Mouse (Mus musculus): ENCODE measurements around the gene Ring1. TPM values are rescaled to one million over a fixed set of nuclear protein-coding genes. Genes with fewer than 3 reads are reported as not detected.
A peak's percentile ranks its signal among the peaks of the same experiment; 100 is the strongest.

Gene Ring1
- 12.3 and 13.6 TPM in 2 replicates for polyA plus RNA-seq (2015; fragmentation: Nextera tagmentation; extraction: Ambion mirVana)

DNA sequence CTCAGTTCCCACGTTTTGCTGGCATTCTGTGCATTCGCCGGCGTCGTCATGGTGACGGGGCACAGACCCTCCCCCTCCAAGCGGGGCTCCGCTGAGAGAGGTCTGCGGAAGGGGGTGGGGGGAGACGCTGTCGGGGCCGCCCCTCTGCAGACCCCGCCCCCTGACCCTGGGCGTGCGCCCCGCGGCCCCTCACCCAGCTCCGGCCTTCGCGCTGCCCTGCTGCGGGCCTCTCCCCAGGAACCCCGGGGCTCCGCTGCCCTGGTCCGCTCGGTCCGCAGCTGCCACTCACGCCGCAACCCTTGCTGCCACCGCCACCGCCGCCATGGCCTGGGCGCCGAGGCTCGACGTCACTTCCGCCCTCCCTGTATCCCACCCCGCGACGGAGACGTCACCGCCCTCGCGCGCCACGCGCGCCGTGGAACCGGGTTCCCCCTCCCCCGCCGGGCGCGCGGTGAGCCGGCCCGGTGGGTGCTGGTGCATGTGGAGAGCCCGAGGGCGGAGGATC lies at the start of gene Ring1:
TSS of gene Ring1 (minus strand) at position 364 of the 505 bp plus-strand sequence.

GRCm38 (mm10) chr17:34038878-34039561 lies 14.5 kb upstream of the Ring1 start, which contains the start of gene Col11a2:
Gene Col11a2, plus strand, starts transcription at chr17:34039437.

DNA sequence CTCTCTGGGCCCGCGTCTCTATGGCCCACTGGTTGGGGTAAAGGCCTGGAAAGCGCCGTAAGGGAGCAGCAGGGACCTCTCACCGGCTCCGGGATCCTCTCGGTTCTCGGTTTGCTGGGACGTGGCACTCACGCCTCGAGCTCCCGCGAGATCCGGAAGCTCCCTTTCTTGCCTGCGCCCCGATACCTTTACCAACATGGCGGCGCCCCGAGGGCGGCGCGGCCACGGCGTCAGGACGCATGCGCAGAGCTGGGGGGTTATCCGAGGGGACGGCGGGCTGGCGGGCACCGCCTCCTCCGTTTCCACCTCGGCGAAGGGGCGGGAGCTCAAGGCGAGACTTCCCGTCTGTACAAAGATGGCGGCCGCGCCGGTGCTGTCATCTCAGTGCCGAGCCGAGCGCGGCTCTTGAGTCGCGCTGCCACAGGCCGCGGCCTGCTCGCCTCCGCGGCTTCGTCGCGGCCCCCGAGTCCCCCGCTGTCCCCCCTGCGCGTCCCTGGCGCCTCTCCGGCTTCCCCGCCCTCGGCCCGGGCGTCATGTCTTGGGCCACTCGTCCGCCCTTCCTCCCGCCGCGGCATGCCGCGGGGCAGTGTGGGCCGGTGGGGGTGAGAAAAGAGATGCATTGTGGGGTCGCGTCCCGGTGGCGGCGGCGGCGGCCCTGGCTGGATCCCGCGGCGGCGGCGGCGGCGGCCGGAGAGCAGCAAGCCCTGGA lies 7.1 kb upstream of the Ring1 start, which contains the start of the genes Slc39a7 and Rxrb:
TSS of gene Slc39a7 (minus strand) at position 218 of the 709 bp plus-strand sequence.
TSS of gene Rxrb (plus strand) at position 348 of the 709 bp plus-strand sequence.

GRCm38 (mm10) chr17:34027656-34028223 lies 3.3 kb upstream of the Ring1 start, which contains the start of gene H2-Ke6:
Gene H2-Ke6, minus strand, starts transcription at chr17:34028060.

DNA sequence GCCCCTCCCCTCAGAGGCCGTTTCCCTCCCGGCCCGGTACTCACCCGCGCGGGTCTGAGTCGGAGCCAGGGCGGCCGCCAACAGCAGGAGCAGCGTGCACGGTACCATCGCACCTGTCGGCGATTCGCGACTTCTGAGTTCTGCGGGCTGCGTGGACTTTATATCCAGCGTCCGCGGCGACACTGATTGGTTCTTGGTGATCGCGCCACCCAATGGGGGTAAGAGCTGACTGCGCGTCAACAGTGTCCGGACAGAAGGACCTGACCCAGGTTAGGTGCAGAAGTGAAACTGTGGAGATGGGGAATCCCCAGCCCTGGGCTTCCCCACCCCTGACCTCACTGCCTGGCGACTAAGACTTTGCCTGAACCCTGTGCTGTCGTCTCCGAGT lies 24.3 kb downstream of the Ring1 start, which contains the start of gene H2-K1:
TSS of gene H2-K1 (minus strand) at position 198 of the 388 bp plus-strand sequence.

MicroRNA genes within 50 kb of the gene (microRNA counts, 519-probe panel; counts per million panel counts)
- 296 counts per million, percentile 58 among the panel's probes with 10 or more counts for microRNA mmu-miR-219

Small RNAs within 50 kb of the gene (microRNA-seq; reads per million reads assigned to microRNA genes)
- 0 to 0.21 reads per million in 2 experiments for gene Mir219a-1
- 0 reads per million in 2 experiments for gene Mir219c

Other genes with a start within 250 kb of the Ring1 start
- 76.0 and 98.6 TPM in 2 replicates for gene Angptl4, start 242.8 kb downstream of the Ring1 start, polyA plus RNA-seq (2015; fragmentation: Nextera tagmentation; extraction: Ambion mirVana)
- gene Kank3, start 214.2 kb downstream of the Ring1 start, polyA plus RNA-seq (2015; fragmentation: Nextera tagmentation; extraction: Ambion mirVana) = 29.3 and 30.3 TPM in 2 replicates
- gene Rps28, start 200.1 kb downstream of the Ring1 start, polyA plus RNA-seq (2015; fragmentation: Nextera tagmentation; extraction: Ambion mirVana) = 640 and 826 TPM in 2 replicates
- gene Ndufa7, start 200.1 kb downstream of the Ring1 start, polyA plus RNA-seq (2015; fragmentation: Nextera tagmentation; extraction: Ambion mirVana) = 501 and 563 TPM in 2 replicates
- gene Cd320, start 181.6 kb downstream of the Ring1 start, polyA plus RNA-seq (2015; fragmentation: Nextera tagmentation; extraction: Ambion mirVana) = 28.6 and 40.2 TPM in 2 replicates
- not detected in 2 replicates for gene Gm7029, start 150.8 kb downstream of the Ring1 start, polyA plus RNA-seq (2015; fragmentation: Nextera tagmentation; extraction: Ambion mirVana)
- gene Kifc1, start 134.0 kb downstream of the Ring1 start, polyA plus RNA-seq (2015; fragmentation: Nextera tagmentation; extraction: Ambion mirVana) = 1.4 and 2.0 TPM in 2 replicates
- 0.18 and 0.55 TPM in 2 replicates for gene Platr17, start 119.5 kb downstream of the Ring1 start, polyA plus RNA-seq (2015; fragmentation: Nextera tagmentation; extraction: Ambion mirVana)
- gene Daxx, start 115.3 kb downstream of the Ring1 start, polyA plus RNA-seq (2015; fragmentation: Nextera tagmentation; extraction: Ambion mirVana) = 22.3 and 22.6 TPM in 2 replicates
- 28.8 and 38.5 TPM in 2 replicates for gene Tapbp, start 108.8 kb downstream of the Ring1 start, polyA plus RNA-seq (2015; fragmentation: Nextera tagmentation; extraction: Ambion mirVana)
- gene Zbtb22, start 108.8 kb downstream of the Ring1 start, polyA plus RNA-seq (2015; fragmentation: Nextera tagmentation; extraction: Ambion mirVana) = 10.8 and 12.1 TPM in 2 replicates
- 20.9 and 22.0 TPM in 2 replicates for gene Rgl2, start 95.1 kb downstream of the Ring1 start, polyA plus RNA-seq (2015; fragmentation: Nextera tagmentation; extraction: Ambion mirVana)
- 91.1 and 107 TPM in 2 replicates for gene Pfdn6, start 84.3 kb downstream of the Ring1 start, polyA plus RNA-seq (2015; fragmentation: Nextera tagmentation; extraction: Ambion mirVana)
- 13.7 and 15.4 TPM in 2 replicates for gene Wdr46, start 84.0 kb downstream of the Ring1 start, polyA plus RNA-seq (2015; fragmentation: Nextera tagmentation; extraction: Ambion mirVana)
- gene B3galt4, start 73.2 kb downstream of the Ring1 start, polyA plus RNA-seq (2015; fragmentation: Nextera tagmentation; extraction: Ambion mirVana) = 5.6 and 7.0 TPM in 2 replicates
- gene Vps52, start 68.9 kb downstream of the Ring1 start, polyA plus RNA-seq (2015; fragmentation: Nextera tagmentation; extraction: Ambion mirVana) = 31.6 and 31.8 TPM in 2 replicates
- 1,060 and 1,200 TPM in 2 replicates for gene Rps18, start 68.7 kb downstream of the Ring1 start, polyA plus RNA-seq (2015; fragmentation: Nextera tagmentation; extraction: Ambion mirVana)
- gene H2-K1, start 24.3 kb downstream of the Ring1 start, polyA plus RNA-seq (2015; fragmentation: Nextera tagmentation; extraction: Ambion mirVana) = 49.2 and 107 TPM in 2 replicates
- 46.7 and 46.9 TPM in 2 replicates for gene H2-Ke6, start 3.4 kb upstream of the Ring1 start, polyA plus RNA-seq (2015; fragmentation: Nextera tagmentation; extraction: Ambion mirVana)
- gene Slc39a7, start 7.0 kb upstream of the Ring1 start, polyA plus RNA-seq (2015; fragmentation: Nextera tagmentation; extraction: Ambion mirVana) = 82.1 and 94.7 TPM in 2 replicates
- 31.9 and 33.4 TPM in 2 replicates for gene Rxrb, start 7.1 kb upstream of the Ring1 start, polyA plus RNA-seq (2015; fragmentation: Nextera tagmentation; extraction: Ambion mirVana)
- gene Col11a2, start 14.8 kb upstream of the Ring1 start, polyA plus RNA-seq (2015; fragmentation: Nextera tagmentation; extraction: Ambion mirVana) = 1.9 and 5.7 TPM in 2 replicates
- gene H2-Oa, start 67.7 kb upstream of the Ring1 start, polyA plus RNA-seq (2015; fragmentation: Nextera tagmentation; extraction: Ambion mirVana) = 0.27 and 0.35 TPM in 2 replicates
- gene H2-DMa, start 94.9 kb upstream of the Ring1 start, polyA plus RNA-seq (2015; fragmentation: Nextera tagmentation; extraction: Ambion mirVana) = 10.7 and 10.8 TPM in 2 replicates
- 42.6 and 45.7 TPM in 2 replicates for gene Brd2, start 98.0 kb upstream of the Ring1 start, polyA plus RNA-seq (2015; fragmentation: Nextera tagmentation; extraction: Ambion mirVana)
- gene H2-DMb2, start 118.6 kb upstream of the Ring1 start, polyA plus RNA-seq (2015; fragmentation: Nextera tagmentation; extraction: Ambion mirVana) = 0.17 and 0.33 TPM in 2 replicates
- gene H2-DMb1, start 128.4 kb upstream of the Ring1 start, polyA plus RNA-seq (2015; fragmentation: Nextera tagmentation; extraction: Ambion mirVana) = 0.44 and 1.1 TPM in 2 replicates
- 3.5 and 5.1 TPM in 2 replicates for gene Tap1, start 162.9 kb upstream of the Ring1 start, polyA plus RNA-seq (2015; fragmentation: Nextera tagmentation; extraction: Ambion mirVana)
- 3.6 and 6.3 TPM in 2 replicates for gene Psmb9, start 163.1 kb upstream of the Ring1 start, polyA plus RNA-seq (2015; fragmentation: Nextera tagmentation; extraction: Ambion mirVana)
- gene Psmb8, start 173.0 kb upstream of the Ring1 start, polyA plus RNA-seq (2015; fragmentation: Nextera tagmentation; extraction: Ambion mirVana) = 11.0 and 17.6 TPM in 2 replicates
- 5.3 and 7.2 TPM in 2 replicates for gene Tap2, start 178.8 kb upstream of the Ring1 start, polyA plus RNA-seq (2015; fragmentation: Nextera tagmentation; extraction: Ambion mirVana)
- gene H2-Ob, start 214.2 kb upstream of the Ring1 start, polyA plus RNA-seq (2015; fragmentation: Nextera tagmentation; extraction: Ambion mirVana) = 0.06 and 0.19 TPM in 2 replicates
- 4.1 and 6.2 TPM in 2 replicates for gene H2-Ab1, start 233.0 kb upstream of the Ring1 start, polyA plus RNA-seq (2015; fragmentation: Nextera tagmentation; extraction: Ambion mirVana)

Measured in skeletal muscle tissue, postnatal 0 days (tissue).